Mouse (Mus musculus) heart, adult 9 months (tissue): ENCODE measurements around the gene Fam102a.

ENCODE experiments used
- DNase-seq, 2 experiments: peaks; one replicate each; pipeline ENCODE4 v3.0.0; 2022; ENCODE audit warnings: low spot score in 2 of 2

Gene Fam102a

GRCm38 (mm10) chr2:32514335-32514734 is 20.8 kb upstream of the Fam102a start:
- DNase-seq: peak; percentile 21 to 46

DNA sequence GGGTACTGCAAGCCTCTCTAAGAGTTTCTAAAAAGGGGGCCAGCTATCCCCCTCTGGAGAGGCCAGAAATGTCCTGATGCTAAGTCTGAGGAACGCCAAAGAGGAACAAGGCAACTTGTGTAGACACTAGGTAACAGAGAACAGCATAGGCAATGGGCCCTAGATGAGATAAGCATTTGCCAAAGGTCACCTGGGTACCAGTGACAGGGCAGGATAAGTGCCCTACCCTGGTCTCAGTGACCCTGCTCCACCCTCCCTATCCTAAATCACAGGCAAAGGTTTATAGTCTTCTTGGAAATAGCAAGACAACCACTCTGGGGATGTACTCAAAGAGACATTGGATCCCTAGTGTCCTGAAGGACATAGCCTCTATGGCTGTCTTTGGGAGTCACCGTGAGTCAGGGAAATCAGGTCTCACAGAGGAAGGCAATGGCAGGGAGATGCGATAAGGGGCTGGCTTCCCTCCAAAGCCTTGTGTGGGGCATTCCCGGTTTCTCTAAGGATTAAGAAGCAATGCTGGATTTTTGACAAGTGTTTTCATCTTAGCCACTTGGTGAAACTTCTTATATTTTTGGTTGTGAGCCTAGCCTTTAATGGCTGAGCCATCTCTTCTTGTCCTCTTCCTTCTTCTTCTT is 17.8 kb upstream of the Fam102a start:
- DNase-seq: no peak

DNA sequence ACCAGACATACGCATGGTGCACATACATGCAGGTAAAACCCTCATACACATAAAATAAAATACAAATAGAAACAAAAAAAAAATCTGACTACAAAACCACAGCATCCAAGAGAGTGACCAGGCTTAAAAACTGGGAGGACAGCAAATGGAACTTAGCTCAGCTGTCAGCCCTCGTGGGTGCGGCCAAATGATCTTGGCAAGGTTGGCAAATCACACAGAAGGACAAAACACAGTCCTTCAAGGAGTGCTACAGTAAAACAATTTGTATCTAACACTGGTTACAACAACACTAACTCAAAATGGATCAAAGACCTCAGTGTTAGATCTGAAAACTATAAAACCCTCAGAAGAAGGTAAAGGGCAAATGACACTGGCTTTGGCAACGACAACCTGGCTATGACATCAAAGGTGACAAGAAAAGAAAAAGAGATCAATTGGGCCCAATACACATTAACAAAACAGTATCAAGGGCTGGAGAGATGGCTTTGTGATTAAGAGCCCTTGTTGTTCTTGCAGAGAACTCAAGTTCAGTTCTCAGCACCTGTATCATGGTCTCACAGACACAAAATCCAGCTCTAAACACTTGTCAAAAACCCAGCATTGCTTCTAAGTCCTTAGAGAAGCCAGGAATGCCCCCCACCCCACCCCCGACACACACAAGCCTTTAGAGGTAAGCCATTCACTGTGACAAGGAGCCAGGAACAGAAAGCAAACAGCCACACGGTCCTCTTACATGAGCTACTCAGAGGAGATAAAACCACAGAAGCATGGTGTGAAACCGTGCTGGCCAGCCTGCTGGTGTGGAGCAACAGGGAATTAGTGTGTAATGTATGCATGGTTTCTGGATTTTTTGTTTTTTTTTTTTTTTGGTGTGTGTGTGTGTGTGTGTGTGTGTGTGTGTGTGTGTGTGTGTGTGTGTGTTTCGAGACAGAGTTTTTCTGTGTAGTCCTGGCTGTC is 14.8 kb upstream of the Fam102a start:
- no peak for DNase-seq

DNA sequence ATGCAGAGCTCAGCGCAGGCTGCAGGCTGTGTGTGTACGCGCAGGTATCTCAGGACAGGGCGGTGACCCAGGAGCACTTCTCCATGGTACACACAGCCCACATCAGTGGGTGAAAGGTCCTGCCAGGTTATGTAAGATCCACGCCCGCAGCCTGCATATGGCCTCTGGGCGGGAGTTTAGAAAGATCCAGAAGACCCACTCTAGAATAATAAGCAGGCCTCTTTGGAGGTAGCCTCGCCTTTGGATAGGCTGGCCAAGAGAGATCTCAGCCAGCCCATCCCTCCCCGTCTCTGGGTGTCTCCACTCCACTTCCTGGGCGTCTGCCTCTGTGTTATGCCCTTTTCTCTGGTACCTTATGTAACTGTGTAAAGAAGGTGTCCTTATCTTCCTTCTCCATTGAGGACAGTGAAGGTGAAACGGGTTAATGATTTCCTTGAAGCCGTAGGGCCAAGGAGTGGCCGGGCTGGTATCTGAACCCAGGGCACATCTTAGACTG is 10.5 kb upstream of the Fam102a start:
- DNase-seq: no peak

- DNase-seq: no peak
Measured at GRCm38 (mm10) chr2:32525816-32526215, 9.3 kb upstream of the Fam102a start.

DNA sequence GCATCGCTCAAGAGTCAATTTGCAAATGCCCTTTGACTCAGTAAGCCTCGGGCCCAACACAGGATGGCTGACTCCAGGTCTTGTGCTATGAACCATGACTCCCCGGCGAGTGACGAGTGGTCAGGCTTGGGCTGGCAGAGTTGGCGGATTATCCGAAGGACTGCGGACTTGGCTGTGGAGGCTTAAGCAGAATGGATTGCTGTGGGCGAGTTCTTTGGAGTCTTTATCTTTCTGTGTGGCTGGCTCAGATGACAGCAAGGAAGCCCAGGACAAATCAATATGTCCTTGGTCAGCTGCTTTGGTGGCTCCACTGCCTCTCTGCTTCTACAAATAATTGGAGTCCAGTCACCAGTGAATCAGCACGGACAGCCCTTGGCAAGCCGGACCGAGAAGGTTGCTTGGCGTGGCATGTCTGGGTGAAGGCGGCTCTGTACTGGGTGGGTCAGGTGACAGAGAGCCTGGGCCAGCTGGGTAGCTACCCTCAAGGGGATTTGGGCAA is 7.6 kb upstream of the Fam102a start:
- DNase-seq: no peak

DNA sequence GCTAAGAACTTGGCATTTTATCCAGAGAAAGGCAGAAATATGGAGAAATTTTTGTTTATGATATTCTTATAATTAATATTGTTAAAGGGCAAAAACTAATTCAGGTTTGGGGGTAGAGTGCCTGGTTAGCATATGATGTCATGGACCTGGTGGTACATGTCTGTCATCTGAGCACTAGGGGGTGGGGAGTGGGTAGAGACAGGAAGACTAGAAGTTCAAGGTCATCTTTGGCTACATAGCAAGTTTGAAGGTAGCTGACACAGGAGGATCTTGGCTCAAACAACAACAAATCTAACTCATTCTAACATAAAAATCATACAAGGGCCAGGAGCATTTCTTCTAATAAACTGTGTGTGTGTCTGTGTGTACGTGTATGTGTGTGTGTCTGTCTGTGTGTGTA is 6.8 kb upstream of the Fam102a start:
- no peak for DNase-seq

DNA sequence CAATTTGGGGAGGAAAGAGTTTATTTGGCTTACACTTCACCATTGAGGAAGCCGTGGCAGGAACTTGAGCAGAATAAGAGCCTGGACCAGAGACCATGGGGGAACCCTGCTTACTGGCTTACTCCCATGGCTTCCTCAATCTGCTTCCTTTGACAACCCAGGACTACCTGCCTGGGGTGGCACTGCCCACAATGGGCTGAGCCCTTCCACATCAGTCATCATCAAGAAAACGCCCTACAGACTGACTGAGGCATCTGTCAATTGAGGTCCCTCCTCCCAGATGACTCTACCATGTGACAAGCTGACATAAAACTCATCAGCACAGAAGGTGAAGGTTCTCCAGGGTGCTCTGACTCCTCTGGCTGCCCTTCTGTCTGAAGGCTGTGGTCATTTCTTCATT is 4.7 kb upstream of the Fam102a start:
- DNase-seq: no peak

- DNase-seq: no peak
Measured at GRCm38 (mm10) chr2:32533163-32533562, 2.0 kb upstream of the Fam102a start.

- peak; percentile 61 to 70 for DNase-seq
Measured at GRCm38 (mm10) chr2:32534061-32534732, 935 bp upstream of the Fam102a start.

DNA sequence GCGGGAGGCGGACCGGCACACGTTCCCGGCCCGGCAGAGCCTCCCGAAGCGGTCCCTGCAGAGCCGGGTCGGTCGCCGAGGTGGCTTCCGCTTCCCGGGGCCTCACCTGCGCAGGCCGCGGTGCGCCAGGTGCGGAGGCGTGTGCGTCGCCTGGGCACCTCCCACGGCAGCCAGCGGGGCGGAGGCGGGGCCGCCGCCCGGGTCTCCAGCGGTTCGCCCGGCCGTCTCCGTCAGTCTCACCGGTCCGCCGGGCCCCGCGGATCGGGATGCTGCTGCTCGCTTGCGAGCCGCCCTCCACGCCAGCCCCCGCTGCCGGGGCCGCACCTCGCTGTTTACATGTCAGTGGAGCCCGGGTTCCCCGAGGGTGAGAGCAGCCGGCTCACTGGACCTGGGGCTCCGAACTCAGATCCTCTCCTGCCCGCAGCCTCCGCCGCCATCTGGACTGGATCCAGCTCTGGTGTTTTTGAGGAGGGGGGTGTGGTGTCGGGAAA is 414 bp downstream of the Fam102a start:
- peak; percentile 43 to 53 for DNase-seq

DNA sequence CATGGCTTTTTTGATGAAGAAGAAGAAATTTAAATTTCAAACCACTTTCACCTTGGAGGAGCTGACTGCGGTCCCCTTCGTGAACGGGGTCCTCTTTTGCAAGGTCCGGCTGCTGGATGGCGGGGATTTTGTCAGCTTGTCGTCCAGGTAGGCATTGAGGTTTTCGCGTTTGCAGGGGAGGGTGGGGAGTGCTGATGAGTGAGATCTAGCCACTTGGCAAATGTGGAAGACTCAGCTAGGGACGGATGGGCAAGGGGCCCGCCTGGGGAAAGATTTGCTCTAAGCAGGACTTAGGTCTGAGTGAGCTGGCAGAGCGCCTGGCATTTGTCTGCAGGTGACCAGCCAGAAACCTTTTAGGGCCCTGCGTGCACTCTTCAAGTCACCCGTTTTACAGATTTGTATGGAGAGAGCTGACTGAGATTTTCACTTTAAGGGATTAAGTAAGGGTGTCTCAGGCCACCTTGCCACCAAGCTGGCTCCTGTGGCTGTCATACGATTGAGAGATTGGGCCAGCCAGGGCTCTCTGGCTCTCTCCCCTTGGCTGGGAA is 1.0 kb downstream of the Fam102a start:
- no peak for DNase-seq

DNA sequence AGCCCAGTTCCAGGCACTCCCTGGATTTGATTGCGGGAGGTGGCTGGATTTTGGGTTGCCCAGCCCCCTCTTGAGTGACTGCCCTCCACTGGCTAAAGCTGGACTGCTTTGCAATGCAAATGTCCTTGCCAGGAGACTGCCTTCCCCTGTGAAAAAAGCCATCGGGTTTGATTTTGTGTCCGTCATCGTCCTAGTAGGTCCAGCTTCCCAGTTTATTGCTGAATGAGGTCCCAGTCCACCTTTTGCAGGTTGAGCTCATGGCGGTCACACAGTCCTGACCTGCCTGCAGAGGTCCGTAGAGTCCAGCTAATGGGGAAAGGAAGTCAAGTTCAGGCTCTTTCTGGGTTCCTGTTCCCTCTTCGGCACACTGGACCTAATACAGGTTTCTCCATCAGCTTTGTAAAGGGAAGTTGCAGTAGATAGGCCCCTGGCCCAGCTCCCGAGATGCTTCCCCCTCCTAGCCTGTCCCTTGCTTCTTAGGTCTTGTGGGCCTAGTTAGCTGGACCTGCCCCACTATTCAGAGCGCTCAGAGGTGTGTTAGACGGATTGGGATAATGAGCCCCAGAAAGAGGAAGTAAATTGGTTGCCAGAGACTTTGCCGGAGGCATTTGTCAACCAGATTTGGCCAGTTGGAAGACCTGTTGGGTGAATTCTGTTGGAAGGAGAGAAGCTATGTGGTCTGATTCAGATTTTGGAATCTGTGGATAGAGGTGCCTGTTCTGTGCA is 1.7 kb downstream of the Fam102a start:
- peak; percentile 58 to 62 for DNase-seq

GRCm38 (mm10) chr2:32537360-32537905 is 2.3 kb downstream of the Fam102a start:
- DNase-seq: peak in 1 of 2 experiments; percentile 39

DNA sequence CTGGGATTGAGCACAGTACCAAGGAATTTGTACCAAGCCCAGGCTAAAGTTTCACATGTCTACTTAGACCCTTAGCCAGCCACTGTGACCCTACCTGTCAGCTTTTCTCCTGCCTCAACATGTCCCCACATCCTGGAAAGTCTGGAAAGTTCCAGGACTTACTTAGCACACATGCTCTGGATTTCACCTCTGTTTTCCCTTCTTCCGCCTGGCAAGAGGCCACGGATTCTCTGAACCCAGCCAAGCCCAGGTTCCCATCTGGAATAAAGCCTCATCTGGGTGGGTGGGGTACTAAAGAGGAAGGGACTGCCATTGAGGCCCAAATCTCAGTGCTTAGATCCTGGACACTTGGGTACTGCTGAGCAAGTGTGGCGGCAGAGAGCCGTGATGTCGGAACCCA is 2.8 kb downstream of the Fam102a start:
- peak; percentile 48 to 62 for DNase-seq

- DNase-seq: no peak
Measured at GRCm38 (mm10) chr2:32538461-32538860, 3.3 kb downstream of the Fam102a start.

DNA sequence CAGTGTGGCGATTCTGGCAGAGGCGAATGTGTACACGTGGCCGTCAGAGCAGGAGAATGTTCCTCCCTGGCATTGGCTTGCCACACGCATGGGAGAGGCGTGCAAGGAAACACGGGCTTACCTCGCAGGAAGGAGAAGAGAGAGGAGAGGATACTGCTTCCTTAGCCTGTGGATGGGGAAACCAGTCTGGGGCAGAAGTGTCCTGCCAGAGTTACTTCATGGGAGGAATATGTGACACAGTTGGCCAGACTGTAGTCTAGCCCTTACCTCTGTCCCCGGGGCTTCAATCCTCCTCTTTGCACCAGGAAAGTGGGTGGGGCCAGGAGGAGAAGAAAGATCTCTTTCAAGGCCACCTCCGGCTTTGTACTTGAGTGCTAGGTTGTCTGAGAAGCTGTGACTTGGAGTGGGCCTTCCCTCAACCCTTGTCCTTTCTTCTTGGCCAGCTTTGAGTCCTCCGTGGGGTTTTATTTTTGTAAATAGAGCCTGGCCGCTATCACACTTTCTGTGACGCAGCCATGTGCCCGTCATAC is 4.4 kb downstream of the Fam102a start:
- DNase-seq: no peak

DNA sequence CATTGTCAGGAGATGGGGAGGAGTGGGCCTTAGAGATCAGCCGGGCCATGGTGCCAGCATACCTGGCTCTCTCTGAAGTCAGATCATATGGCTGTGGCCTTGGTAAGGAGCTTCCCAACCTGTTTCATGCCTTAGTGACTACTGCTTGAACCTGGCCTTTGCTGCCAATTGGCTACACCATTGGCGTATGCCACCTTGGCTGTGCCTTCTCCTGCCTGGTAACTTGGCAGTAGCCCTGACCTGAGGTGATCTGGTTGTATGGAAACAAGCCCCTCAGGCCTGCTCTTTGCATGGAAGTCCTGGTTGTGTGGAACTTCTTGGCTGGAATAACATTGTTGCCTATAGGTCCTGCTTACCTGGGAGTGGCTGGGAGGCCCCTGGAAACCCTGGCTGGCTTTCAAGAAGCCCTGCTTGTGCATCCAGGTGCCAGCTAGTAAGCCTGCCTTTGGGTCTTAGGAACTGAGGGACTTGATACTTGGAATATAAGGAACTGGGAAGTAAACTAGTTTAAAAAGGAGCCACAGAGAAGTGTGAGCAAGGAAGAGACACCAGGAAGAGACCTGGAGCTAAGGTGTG is 6.3 kb downstream of the Fam102a start:
- DNase-seq: no peak

- no peak for DNase-seq
Measured at GRCm38 (mm10) chr2:32541986-32542573, 6.9 kb downstream of the Fam102a start.

DNA sequence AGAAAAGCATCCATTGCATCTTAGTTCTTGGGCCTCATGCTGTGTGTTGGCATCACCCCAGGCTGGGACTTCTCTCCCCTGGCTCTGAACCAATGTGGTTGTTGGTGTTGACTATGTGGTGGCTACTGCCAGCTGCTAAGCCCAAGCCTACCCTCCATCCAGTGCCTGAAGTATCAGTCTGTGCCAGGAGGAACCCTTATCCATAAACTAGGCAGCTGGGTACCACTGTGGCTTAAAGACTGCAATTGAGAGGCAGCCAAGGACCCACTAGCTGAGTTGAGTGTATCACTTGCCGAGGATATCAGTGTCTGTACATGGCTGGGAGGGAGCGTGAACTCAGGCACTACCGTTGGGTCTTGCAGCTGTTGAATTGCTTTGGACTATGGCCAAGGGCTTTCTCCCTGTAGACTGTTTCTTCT is 7.9 kb downstream of the Fam102a start:
- DNase-seq: no peak
